1 mouse cellular context compared by ENCODE assay signal in the genomic region with DNA sequence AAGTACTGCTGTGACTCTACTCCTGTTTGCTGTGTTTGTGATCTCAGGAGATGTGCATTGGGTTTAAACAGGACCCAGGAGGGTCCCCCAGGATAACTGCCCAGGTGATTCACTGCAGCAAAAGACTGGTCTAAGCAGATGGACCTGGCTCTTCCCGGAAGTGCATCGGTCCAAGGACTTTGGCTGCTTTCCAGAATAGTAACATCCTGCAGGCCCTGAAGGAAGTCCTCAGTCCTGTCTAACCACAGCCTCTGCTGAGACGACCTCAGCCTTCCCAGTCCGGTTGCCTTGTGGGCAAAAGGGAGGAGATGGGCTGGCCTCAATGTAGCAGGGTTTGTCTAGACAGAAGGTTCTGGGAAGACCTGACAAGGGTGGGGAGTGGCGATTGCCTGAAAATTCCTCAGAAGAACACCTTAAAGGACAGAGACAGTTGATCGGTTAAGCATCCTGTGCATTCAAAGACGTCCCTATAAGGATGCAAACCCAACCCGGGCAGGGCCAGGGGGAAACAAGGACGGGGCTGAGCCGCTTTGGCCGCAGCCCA.
TF ChIP-seq lines count a peak whose summit lies in the region.

No protein-coding gene starts in this region.

TF ChIP-seq in ES-E14, 5 proteins besides CTCF, POLR2A, EP300 and RAD21:
- TF ChIP-seq MAFK (IDR thresholded peaks at IDR 0.05; ENCODE audit: insufficient read depth, low read depth, low read length) (no peak), CHD2 (IDR thresholded peaks at IDR 0.05; ENCODE audit: low read depth, low read length) (peak; percentile 13; the same call in 1 of the 2 replicates)
